Mouse (Mus musculus): ENCODE data around the gene Edn2.

DNA sequence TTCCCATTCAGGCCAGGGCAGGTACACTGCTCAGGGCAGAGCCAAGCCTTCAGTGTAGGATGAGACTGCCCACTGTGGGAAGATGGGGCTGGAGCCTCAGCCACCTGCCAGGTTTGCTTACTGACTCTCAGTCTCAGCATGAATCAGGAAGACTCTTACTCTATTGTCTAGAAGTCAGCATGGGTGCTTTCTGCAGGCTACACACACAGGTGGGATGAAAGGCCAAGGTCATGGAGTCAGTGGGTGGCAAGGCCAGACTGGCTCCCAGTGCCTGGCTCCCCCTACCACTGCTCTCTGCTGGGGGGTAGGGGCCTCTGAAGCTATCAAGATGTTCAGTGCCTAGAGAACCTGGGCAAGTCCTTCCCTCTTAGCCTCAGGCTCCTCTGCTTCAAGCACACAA lies 55.9 kb downstream of the Edn2 start:
- TF ChIP-seq CTCF (IDR thresholded peaks at IDR 0.05; ENCODE audit: insufficient read depth, low read depth, low read length) = no peak
- no peak for TF ChIP-seq POLR2A (IDR thresholded peaks at IDR 0.05; ENCODE audit: insufficient read depth, low read depth, low read length)
